Mouse (Mus musculus) bone marrow, adult 2 months (tissue): Measurements from ENCODE around the gene Zfp652.

Experiments used
- CTCF ChIP-seq: fragments of 200-500 bp; IDR thresholded peaks from 2 replicates; pipeline ENCODE4 v1.5.1; 2011; ENCODE audit warnings: low read length, control low read depth; ENCODE audit not compliant: control insufficient read depth, insufficient read depth
- POLR2A ChIP-seq: fragments of 200-500 bp; IDR thresholded peaks from 2 replicates; pipeline ENCODE4 v1.6.1; 2011; ENCODE audit warnings: low read depth, mild to moderate bottlenecking, control low read depth, low read length, borderline replicate concordance; ENCODE audit not compliant: control insufficient read depth

GRCm38 (mm10) chr11:95779366-95779765, 66.9 kb downstream of the Zfp652 start:
- TF ChIP-seq CTCF (no peak), POLR2A (no peak)
